Mouse (Mus musculus) cerebellum, adult 2 months (tissue): ENCODE measurements around the gene Olfr221. TPM values are rescaled to one million over a fixed set of nuclear protein-coding genes. Genes with fewer than 3 reads are reported as not detected.

Source experiments
- DNase-seq, 2 experiments: peaks; one replicate each; pipeline ENCODE4 v3.0.0; 2021
- H3K27ac ChIP-seq: fragments of 200-500 bp; 2 replicates; pipeline ENCODE4 v1.5.1; 2012; ENCODE audit warnings: low read length, control low read depth, inconsistent platforms; ENCODE audit not compliant: insufficient read depth
- H3K27me3 ChIP-seq: fragments of 200-500 bp; 2 replicates; pipeline ENCODE4 v1.6.1; 2012; ENCODE audit warnings: inconsistent platforms, mild to moderate bottlenecking, low read length, moderate library complexity; ENCODE audit not compliant: control insufficient read depth, insufficient read depth
- H3K4me1 ChIP-seq: fragments of 200-500 bp; 2 replicates; pipeline ENCODE4 v1.6.1; 2011; ENCODE audit warnings: low read length; ENCODE audit not compliant: control insufficient read depth, insufficient read depth
- H3K4me3 ChIP-seq: fragments of 200-500 bp; replicated peaks from 2 replicates; pipeline ENCODE3; 2011; ENCODE audit warnings: mild to moderate bottlenecking, low read depth, low read length, control low read depth; ENCODE audit not compliant: insufficient read depth
- CTCF ChIP-seq: fragments of 200-500 bp; IDR thresholded peaks from 2 replicates; pipeline ENCODE4 v1.5.1; 2011; ENCODE audit warnings: low read depth, mild to moderate bottlenecking, control low read depth, low read length, moderate library complexity, borderline replicate concordance; ENCODE audit not compliant: insufficient read depth
- POLR2A ChIP-seq: fragments of 200-500 bp; IDR thresholded peaks from 2 replicates; pipeline ENCODE4 v1.6.1; 2011; ENCODE audit warnings: low read length, control low read depth, borderline replicate concordance; ENCODE audit not compliant: insufficient read depth
- WGBS: fragments of 180-500 bp; shearing (Covaris S2); methylation state at CpG from one replicate; pipeline ENCODE4 v1.1.7; 2018; 5-methylcytosine and 5-hydroxymethylcytosine counted together
- polyA plus RNA-seq: library from polyadenylated mRNA; depleted of rRNA; stranded (reverse); fragments of >200 nt; gene quantifications from 2 replicates; pipeline ENCODE4 v1.2.3, GENCODE M21; 2012

Olfr221 gene
- polyA plus RNA-seq, 1 experiment = 0.03 TPM

- H3K4me3 ChIP-seq = no peak overlapping the region
- H3K4me1 ChIP-seq = peaks cover 26% of the 10 kb centered on the region
- no peak overlapping the region for H3K27ac ChIP-seq
- 88% methylated on average over 8 of the region's 8 CpGs for WGBS
- no peak for DNase-seq
- no peaks in the 10 kb centered on the region for H3K27me3 ChIP-seq
- TF ChIP-seq CTCF (no peak), POLR2A (no peak)
These were observed 20.6 kb downstream of the Olfr221 start for GRCm38 (mm10) chr14:52021568-52022212.

GRCm38 (mm10) chr14:52021138-52021529 lies 21.1 kb downstream of the Olfr221 start:
- TF ChIP-seq POLR2A (no peak), CTCF (no peak)
- peaks cover 29% of the 10 kb centered on the region for H3K4me1 ChIP-seq
- peak; percentile 19 to 21 for DNase-seq
- 58% methylated on average over 4 of the region's 4 CpGs for WGBS
- no peaks in the 10 kb centered on the region for H3K27me3 ChIP-seq
- H3K27ac ChIP-seq = peak overlapping the region; percentile 68; the same call in 1 of the 2 replicates
- H3K4me3 ChIP-seq = no peak overlapping the region

- 10% methylated on average over 15 of the region's 15 CpGs for WGBS
- Histone ChIP-seq H3K27ac (peak within 1 kb of the TSS; percentile 100), H3K4me3 (peak within 1 kb of the TSS; percentile 100), H3K4me1 (peaks cover 34% of the 10 kb centered on the region), H3K27me3 (no peaks in the 10 kb centered on the region)
- no peak for TF ChIP-seq POLR2A
- TF ChIP-seq CTCF = peak; percentile 61; the same call in 1 of the 2 replicates
- peak; percentile 75 to 79 for DNase-seq
These were observed 21.6 kb downstream of the Olfr221 start, which contains the start of gene Zfp219 for GRCm38 (mm10) chr14:52020486-52021137. TSS of gene Zfp219 (minus strand) at chr14:52020733.

- no peak for TF ChIP-seq CTCF
- TF ChIP-seq POLR2A = peak; percentile 81
- Histone ChIP-seq H3K4me3 (peak overlapping the region; percentile 100), H3K4me1 (peaks cover 34% of the 10 kb centered on the region), H3K27me3 (no peaks in the 10 kb centered on the region), H3K27ac (peak overlapping the region; percentile 100)
- peak; percentile 99 for DNase-seq
- WGBS = under 1% methylated on average over 74 of the region's 74 CpGs
These were observed 22.5 kb downstream of the Olfr221 start for GRCm38 (mm10) chr14:52019590-52020340.

- TF ChIP-seq POLR2A = no peak
- peak; percentile 59; the same call in 1 of the 2 replicates for TF ChIP-seq CTCF
- H3K4me1 ChIP-seq = peaks cover 34% of the 10 kb centered on the region
- no peak for DNase-seq
- peak overlapping the region; percentile 100 for H3K4me3 ChIP-seq
- H3K27me3 ChIP-seq = no peaks in the 10 kb centered on the region
- H3K27ac ChIP-seq = peak overlapping the region; percentile 100
- WGBS = 11% methylated on average over 12 of the region's 12 CpGs
These were observed 23.1 kb downstream of the Olfr221 start for GRCm38 (mm10) chr14:52019051-52019589.

- Histone ChIP-seq H3K4me1 (peaks cover 33% of the 10 kb centered on the region), H3K27me3 (no peaks in the 10 kb centered on the region), H3K27ac (peak overlapping the region; percentile 100), H3K4me3 (peak overlapping the region; percentile 100)
- DNase-seq = peak; percentile 47 to 51
- TF ChIP-seq CTCF (no peak), POLR2A (no peak)
- WGBS = 66% methylated on average over 15 of the region's 15 CpGs
These were observed 23.8 kb downstream of the Olfr221 start for GRCm38 (mm10) chr14:52018248-52019050.

- Histone ChIP-seq H3K27me3 (no peaks in the 10 kb centered on the region), H3K27ac (peak overlapping the region; percentile 47), H3K4me3 (no peak overlapping the region), H3K4me1 (peaks cover 30% of the 10 kb centered on the region)
- 85% methylated on average over 4 of the region's 4 CpGs for WGBS
- TF ChIP-seq CTCF = no peak
- TF ChIP-seq POLR2A = no peak
- DNase-seq = no peak
These were observed 24.6 kb downstream of the Olfr221 start for GRCm38 (mm10) chr14:52017662-52018061.
